Mouse (Mus musculus): ENCODE measurements around the gene Gmds.
A peak's percentile ranks its signal among the peaks of the same experiment; 100 is the strongest.

Gmds gene

DNA sequence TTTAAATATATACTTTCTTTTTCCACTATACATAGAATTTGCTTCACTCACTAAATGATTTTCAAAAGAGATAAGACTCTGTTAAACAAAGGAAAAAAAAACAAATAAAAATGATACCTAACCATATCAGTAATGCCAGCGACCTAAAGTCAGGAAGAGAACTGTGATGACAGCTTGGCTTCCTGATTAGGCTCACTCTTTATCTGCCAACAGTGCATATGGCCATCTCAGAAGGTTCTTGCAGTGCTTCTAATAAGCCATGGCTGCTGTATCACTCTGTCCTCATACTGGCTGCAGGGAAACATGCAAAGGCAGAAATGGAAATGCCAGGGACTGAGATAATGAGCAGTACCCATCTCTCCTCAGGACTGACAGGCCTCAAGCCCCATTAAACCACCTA lies 192.6 kb downstream of the Gmds start:
- peak; percentile 70 for DNase-seq

DNA sequence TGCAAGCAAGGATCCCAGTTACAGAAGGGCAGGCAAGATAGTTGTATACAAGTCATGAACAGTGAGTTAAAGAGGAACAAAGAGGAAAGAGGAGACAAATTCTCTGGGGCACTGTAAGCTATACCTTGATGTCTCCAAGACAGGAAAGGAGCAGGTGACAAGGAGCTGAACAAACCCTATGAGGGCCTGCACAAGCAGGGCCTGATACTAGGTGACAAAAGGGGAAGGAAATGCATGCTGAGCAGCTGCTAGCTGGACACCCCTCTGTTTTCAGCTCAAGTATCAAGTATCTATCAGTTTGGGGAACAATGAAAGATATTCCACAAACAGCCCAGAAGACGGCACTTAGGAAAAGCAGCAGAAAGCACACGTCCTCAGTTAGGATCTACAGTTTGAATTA lies 193.4 kb downstream of the Gmds start:
- DNase-seq, result no peak

- DNase-seq, result no peak
Measured at GRCm38 (mm10) chr13:32143651-32144050, 194.9 kb downstream of the Gmds start.

DNA sequence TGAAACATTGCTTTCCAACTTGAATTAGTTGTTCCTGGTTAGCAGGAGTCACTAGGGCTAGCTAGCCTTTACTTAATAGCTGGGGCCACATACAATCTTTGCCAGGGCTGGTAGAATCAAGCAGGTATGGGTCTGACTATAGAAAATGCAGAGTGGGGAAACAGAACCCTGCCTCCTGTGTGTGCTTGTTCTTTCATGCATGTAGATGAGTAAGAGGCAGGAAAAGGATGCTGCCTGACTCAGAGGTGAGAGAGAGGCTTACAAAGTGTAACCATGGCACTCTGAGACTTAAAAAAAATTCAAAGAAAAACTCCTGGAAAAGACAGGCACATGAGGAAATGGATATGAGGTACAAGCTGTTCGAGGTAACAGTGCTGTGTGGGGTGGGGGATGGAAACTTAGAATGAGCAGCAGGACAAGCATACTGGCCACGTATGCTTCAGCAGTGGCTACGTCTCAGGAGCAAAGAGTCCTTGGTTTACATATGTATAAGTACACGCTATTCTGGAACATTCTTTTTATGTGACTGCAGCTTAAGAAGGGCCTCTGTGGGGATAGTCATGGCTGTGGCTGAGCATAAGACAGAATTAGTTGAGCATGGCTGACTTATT lies 203.8 kb downstream of the Gmds start:
- DNase-seq, result no peak

DNA sequence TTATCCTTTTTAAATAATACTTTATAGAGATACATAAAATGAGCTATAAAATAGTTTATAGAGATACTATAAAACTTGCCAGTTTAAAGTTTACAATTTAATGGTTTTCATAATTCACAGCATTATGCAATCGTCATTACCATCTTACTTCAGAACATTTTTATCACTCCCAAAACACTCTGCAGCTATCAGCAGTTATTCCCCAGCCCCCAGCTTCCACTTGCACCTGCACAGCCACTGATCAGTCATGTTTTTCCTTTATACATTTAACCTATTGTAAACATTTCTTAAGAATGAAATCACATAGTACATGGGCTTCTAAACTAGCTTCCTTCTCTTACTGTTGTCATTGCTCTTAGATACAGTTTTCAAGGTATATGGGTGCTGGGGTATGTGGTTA lies 208.6 kb downstream of the Gmds start:
- no peak for DNase-seq

DNA sequence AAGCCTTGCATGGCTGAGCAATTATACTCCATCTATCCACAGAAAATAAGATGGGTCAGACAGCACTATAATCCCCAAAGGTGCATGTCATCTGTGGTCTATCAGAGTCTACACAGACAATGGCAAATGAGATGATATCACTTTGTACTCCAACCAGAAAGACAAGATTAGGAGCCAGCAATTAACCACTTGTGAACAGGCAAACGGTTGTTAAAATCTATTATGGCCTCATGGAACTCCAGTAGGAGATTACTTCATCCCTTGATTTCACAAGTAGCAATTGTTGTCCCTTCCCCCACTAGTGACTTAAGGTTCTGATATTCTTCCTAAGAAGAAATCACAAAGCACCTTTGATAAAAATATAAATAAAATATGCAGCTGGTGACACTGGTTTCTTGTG lies 220.2 kb downstream of the Gmds start:
- DNase-seq, result no peak

GRCm38 (mm10) chr13:32115468-32115867 lies 223.1 kb downstream of the Gmds start:
- no peak for DNase-seq

DNA sequence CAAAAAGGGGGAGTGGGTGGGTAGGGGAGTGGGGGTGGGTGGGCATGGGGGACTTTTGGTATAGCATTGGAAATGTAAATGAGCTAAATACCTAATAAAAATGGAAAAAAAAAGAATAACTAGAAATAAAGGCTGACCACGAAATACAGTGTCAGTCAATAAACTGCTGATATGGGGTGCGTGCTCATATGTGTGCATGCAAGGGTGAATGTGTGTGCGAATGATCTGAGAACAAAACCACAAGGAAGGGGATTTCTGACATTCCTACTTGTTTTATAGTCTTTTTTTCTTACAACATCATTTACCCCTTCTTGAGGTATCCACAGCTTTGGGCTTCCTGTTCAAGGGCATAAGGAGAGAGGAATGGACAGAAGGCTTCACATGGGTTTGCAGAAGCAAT lies 224.7 kb downstream of the Gmds start:
- no peak for DNase-seq

- DNase-seq, result no peak
Measured at GRCm38 (mm10) chr13:32088303-32088977, 250.1 kb downstream of the Gmds start.

GRCm38 (mm10) chr13:32080520-32081249 lies 257.9 kb downstream of the Gmds start:
- DNase-seq, result no peak

GRCm38 (mm10) chr13:32073630-32074029 lies 264.9 kb downstream of the Gmds start:
- DNase-seq, result no peak

DNA sequence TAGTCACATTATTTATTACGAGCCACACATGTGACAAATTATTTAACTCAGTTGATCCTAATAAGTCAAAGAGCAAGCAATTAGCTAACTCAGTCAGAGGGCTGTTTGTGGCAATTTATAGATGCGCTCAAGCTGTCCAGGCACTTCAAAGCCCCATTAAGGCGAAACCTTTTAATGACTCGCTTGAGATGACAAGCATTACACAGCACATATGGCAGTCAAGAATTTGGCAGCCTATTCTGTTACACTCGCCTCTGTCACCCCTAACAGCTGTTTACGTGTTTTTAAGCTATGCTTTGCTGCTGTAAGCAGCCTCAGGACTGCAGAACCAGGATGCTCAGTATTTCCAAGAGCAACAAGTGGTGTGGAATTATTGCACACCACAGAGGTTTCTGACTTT lies 283.2 kb downstream of the Gmds start:
- DNase-seq, result no peak

DNA sequence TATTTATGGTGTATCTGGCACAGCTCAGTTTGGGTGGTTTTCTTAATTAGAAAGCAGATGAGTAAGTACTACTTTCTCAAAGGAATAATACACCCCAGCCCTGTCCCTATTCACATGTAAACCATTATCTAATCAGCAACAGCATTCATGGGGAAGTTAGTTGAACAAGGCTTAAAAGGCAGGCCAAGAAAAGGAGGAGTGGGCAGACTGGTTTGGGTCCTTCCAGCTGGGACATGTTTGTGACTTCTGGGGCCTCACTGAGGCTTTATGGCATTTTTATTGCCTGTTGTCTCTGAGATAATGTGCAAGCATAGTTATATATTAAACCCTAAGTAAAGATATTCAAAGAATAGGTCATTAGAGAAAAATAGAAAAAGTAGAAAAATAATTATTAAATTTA lies 285.0 kb downstream of the Gmds start:
- no peak for DNase-seq

DNA sequence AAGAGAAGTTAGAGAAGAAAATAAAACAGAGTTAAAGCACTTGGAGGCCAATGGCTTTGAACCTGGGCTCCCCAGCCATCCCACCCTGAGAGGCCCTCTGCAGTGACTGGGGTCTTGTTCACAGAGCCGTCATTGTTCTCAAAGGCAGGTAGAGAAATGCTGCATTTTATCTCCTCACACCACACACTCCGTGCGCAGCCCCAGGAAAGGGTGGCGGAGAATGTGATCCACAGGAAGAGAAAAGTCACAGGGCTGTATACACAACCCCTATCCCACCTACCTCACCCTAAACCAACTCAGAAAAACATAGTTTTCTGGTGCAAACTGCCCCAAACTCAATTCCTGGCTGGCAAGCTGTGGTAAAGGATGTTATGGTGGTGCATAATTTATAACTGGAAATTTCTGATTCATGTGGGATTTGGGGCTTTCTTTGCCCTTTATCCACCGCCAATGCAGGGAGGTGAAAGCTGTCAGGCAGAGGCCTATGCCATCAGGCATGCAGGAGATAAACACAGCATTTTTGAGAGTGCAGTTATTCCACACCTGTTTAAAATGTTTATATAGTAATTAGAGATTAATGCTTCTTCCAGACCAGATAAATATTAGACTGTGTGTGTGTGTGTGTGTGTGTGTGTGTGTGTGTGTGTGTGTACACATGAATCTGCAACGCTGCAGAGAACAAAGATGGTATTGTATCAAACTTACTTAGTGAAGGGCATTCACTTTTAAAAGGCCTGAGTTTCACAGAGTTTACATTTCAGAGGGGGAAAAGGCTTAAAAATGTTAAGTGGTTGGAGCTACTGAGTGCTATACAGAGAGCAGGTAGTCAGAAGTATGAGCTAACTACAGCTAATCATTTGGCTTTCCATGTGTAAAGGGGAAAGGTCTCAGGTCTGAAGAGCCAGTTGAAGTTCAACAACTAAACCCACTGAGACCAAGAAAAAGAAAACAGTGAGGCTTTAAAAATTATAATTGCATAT lies 290.3 kb downstream of the Gmds start:
- no peak for DNase-seq

DNA sequence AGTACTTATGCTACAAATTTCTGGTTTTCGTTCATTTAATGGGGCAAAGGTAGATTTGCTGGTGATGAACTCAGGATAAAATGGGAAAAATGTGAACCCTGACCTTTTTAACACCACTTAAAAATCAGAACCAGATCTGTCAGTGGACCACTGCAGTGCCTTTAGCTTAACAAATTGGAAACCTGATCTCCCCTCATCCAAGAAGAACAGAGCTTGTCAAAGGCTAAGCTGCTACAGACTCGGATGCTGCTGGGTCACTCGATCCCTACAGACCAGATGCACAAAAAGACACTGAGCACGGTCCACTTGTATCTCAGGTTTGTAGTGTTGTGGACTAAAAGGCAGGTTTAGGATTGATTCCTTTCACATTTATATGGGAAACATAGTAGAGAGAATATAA lies 291.6 kb downstream of the Gmds start:
- DNase-seq, result no peak

DNA sequence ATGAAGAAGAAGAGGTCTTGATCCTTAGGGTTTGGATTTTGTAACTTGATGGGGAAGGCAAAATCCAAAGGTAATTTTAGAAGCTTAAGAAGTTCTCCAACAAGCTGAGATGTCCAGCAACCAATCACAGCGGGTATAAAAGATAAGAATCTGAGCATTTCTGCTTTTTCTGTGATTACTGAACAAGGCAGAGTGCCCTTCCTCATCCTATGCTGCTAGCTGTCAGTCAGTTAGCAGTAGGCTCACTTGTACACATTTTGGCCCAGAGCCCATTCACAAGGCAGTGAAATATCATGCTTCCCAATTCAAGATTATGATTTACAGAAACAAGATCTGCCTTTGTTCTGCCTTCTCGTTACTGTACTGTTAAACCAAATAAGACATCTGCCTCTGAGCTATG lies 295.8 kb downstream of the Gmds start:
- no peak for DNase-seq

GRCm38 (mm10) chr13:32040822-32041221 lies 297.7 kb downstream of the Gmds start:
- no peak for DNase-seq

DNA sequence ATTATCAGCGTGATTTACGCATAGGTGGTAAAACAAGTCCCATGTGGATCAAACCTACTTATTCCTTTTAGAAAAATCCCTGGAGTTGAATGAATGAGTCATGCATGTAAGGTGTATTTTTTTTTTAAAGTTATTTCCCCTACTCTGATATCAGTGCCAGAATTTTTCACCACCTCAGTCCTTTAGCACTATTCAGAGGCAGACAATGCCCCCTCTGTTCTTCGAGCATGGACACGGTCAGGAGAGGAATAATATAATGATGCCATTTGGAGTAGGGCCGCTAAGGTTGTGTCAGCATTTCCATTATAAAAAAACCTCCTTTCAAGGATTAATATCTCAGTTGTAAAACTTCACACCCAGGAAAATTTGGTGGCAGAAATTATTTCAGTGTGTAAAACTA lies 301.6 kb downstream of the Gmds start:
- no peak for DNase-seq

DNA sequence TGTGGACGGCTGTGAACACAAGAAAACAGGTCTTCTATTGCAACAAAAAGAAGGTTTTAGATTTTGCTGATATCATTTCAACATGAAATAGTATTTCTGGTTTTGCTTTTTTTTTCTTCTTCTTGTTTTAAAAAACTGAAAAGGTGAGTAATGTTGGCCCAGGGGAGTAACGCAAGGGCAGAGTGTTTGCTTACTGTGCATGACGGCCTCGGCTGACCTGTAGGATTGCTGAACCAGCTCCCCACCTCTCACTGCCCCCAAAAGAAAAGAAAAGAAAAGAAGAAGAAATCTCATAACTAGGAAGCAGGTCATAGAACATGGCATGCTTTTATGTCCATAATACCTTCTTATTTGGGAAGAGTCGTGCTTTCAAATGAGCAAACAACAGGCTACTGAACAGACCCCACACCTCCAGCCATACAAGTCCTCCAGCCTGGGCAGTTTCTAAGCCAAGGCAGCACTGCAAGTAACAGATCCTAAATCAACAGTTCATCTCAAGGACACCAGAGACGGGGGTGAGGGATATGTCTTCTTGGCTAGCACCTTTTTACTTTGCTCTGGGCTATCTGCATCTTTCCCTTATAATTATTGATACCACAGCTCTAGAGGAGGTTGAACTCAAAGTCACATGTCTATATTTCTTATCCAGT lies 303.6 kb downstream of the Gmds start:
- no peak for DNase-seq

DNA sequence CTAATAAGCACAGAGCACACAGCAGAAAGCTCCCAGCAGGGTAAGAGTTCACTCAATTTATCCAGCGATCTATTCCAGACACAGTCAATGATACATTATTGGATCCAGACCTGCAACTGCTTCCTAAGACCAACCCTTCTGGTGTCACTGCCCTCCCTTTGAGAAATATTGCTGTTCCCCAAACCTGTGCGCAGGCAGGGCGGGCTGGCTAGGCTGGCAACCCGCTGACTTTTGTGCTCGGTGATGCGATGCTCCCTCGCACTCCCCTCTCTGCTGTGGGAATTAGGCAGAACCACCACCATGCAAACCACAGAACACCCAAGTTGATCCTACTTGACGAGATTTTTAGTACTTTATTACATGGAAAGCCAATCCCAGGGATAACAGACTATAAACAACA lies 304.4 kb downstream of the Gmds start:
- no peak for DNase-seq

DNA sequence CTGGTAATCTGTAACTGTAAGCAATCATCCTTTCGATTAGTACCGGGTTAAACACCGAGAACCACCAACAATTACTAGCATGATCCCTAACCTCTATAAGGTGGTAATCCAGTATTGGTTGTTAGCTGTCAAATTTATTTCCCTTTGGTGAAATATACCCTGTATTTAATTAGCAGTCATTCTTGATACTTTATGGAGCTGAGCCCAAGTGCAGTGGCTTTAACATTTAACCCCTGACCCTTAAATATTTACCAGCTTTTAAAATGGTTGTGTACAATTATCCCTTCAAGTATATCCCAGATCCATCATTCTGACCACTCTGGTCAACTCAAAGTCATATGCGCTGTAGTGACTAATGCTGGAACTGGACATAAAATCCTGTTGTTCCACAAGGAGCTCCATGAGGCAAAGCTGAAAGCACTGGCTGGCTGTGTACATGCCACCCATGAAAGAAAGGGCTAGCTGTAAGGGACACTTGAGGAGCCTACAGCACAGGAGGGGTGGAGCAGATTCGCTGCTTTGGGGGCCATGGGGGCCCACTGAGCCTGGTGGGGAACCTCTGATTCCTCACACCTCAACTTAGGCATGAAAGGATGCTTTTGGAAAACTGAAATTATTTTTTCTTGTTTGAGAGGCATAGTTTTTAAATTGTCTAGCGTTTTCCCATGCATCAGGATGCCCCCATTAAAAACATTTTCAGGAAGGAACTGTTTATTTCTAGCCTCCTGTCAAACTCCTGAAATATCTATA lies 312.1 kb downstream of the Gmds start:
- no peak for DNase-seq

- no peak for DNase-seq
Measured at GRCm38 (mm10) chr13:32024822-32025221, 313.7 kb downstream of the Gmds start.

All from cerebellum, adult 9-11 months (tissue).